Mouse (Mus musculus) midbrain, embryonic 15.5 days (tissue): ENCODE data around the gene Mif. TPM values are rescaled to one million over a fixed set of nuclear protein-coding genes. Genes with fewer than 3 reads are reported as not detected.

Experiments
- ATAC-seq: fragments of 200-750 bp; cut with Nextera tagmentation; replicated peaks from 2 replicates; pipeline ENCODE4 v1.8.0; 2017; ENCODE audit warnings: moderate TSS enrichment
- H3K27ac ChIP-seq: fragments of 300-500 bp; sonication (generic); 2 replicates; pipeline ENCODE4 v1.5.1; 2015; ENCODE audit warnings: mild to moderate bottlenecking, inconsistent platforms
- H3K27me3 ChIP-seq: fragments of 300-500 bp; sonication (generic); replicated peaks from 2 replicates; pipeline ENCODE4 v1.6.1; 2015; ENCODE audit warnings: inconsistent platforms
- H3K36me3 ChIP-seq: fragments of 300-500 bp; sonication (generic); replicated peaks from 2 replicates; pipeline ENCODE4 v1.6.1; 2015; ENCODE audit warnings: inconsistent platforms
- H3K4me1 ChIP-seq: fragments of 300-500 bp; sonication (generic); 2 replicates; pipeline ENCODE4 v1.6.1; 2015; ENCODE audit warnings: inconsistent platforms
- H3K4me2 ChIP-seq: fragments of 300-500 bp; sonication (generic); 2 replicates; pipeline ENCODE4 v1.6.1; 2015; ENCODE audit warnings: inconsistent platforms, mild to moderate bottlenecking, moderate library complexity
- H3K4me3 ChIP-seq: fragments of 300-500 bp; sonication (generic); 2 replicates; pipeline ENCODE4 v1.5.1; 2015; ENCODE audit warnings: mild to moderate bottlenecking, inconsistent platforms
- H3K9ac ChIP-seq: fragments of 300-500 bp; sonication (generic); 2 replicates; pipeline ENCODE4 v1.6.1; 2015; ENCODE audit warnings: mild to moderate bottlenecking, inconsistent platforms
- H3K9me3 ChIP-seq: fragments of 300-500 bp; sonication (generic); 2 replicates; pipeline ENCODE4 v1.6.1; 2016; ENCODE audit warnings: inconsistent platforms
- WGBS: fragments of 180-500 bp; shearing (Covaris S2); methylation state at CpG from one replicate; pipeline ENCODE4 v1.1.7; 2015; ENCODE audit warnings: mixed read lengths; 5-methylcytosine and 5-hydroxymethylcytosine counted together
- polyA plus RNA-seq: library from polyadenylated mRNA; unstranded; fragments of >200 nt; fragmentation: Nextera tagmentation; extraction: Ambion mirVana; gene quantifications from 2 replicates; pipeline ENCODE4 v1.2.1, GENCODE M21; 2015

Gene Mif
- polyA plus RNA-seq, 1 experiment from 2014 or later: 1,455 TPM

DNA sequence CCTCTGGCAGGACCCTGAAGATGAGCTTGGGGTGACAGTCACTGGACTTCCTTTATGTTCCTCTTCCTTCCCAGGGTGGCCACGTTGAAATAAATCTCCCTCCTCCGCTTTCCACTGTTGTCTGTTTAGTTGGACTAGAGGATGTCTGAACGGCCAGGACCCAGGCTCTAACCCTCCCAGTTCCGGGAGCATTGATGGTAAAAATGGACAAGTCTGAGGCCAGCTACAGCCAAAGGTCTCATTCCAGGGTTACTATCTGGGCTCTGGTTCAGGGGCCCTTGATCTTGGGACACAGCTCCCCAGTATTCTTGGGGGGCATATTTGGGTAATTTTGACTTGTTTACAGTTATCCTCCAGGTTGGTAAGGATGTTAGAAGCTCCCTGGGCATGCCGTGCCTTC is 1.5 kb upstream of the Mif start:
- WGBS: 42% methylated on average over 5 of the region's 5 CpGs

DNA sequence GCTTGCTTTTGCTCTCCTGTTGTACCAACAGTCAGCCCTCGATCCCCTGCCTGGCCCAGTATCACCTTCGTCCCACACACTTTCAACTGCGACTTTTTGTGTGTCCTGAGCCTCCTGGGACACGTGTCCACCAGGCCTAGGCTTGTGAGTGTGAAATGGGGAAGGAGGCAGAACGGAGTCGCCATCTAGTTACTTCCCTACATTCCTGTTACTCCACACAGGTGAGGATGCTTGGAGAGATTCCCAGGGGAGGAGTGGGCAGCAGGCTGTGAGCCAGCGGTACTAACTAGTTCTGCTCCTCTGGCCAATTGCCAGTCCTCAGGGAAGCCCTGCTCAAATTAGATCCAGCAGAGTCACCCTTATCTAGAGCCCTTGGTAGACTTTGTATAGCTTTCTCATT is 706 bp upstream of the Mif start:
- H3K27me3 ChIP-seq: no peaks in the 10 kb centered on the region
- peaks cover 31% of the 10 kb centered on the region for H3K4me1 ChIP-seq
- peak overlapping the region; percentile 97 for H3K27ac ChIP-seq
- H3K4me3 ChIP-seq: peak overlapping the region; percentile 89
- no peak overlapping the region for H3K9ac ChIP-seq
- no peak for ATAC-seq
- WGBS: 20% methylated on average over 7 of the region's 7 CpGs
- H3K36me3 ChIP-seq: no peaks in the 10 kb centered on the region
- H3K9me3 ChIP-seq: no peaks in the 10 kb centered on the region
- H3K4me2 ChIP-seq: peak overlapping the region; percentile 60

More for the DNA sequence above, 1.5 kb upstream of the Mif start:
- Histone ChIP-seq H3K4me1 (peaks cover 31% of the 10 kb centered on the region), H3K9ac (no peak overlapping the region), H3K9me3 (no peaks in the 10 kb centered on the region), H3K36me3 (no peaks in the 10 kb centered on the region), H3K4me2 (no peak overlapping the region), H3K4me3 (no peak overlapping the region), H3K27ac (no peak overlapping the region), H3K27me3 (no peaks in the 10 kb centered on the region)
- ATAC-seq: no peak

GRCm38 (mm10) chr10:75859107-75859746 is 813 bp downstream of the Mif start:
- Histone ChIP-seq H3K4me1 (peaks cover 31% of the 10 kb centered on the region), H3K9me3 (no peaks in the 10 kb centered on the region), H3K4me2 (peak overlapping the region; percentile 60), H3K4me3 (peak overlapping the region; percentile 89), H3K9ac (peak overlapping the region; percentile 84), H3K36me3 (no peaks in the 10 kb centered on the region), H3K27me3 (no peaks in the 10 kb centered on the region), H3K27ac (peak overlapping the region; percentile 97)
- WGBS: 2% methylated on average over 27 of the region's 27 CpGs
- peak; percentile 86 for ATAC-seq

DNA sequence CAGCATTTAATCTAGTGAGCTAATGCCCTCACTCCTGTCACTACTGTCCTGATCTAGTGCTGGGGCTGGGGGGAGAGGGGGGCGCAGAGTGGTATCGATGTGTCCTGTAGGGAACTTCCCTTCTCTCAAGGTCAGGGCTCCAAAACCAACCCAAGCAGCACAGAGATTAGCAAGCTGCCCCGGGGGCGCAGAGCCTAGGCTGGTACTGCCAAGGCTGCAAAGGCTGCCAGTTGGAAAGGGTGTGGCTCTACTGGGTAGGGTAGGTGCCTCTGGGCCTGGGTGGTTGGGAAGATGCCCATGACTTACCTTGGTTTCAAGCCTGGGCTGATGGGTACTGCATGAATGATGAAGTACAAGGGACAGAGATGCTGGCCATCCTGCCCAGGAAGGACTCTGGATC is 2.4 kb downstream of the Mif start:
- Histone ChIP-seq H3K36me3 (no peaks in the 10 kb centered on the region), H3K9me3 (no peaks in the 10 kb centered on the region), H3K4me1 (peaks cover 31% of the 10 kb centered on the region), H3K9ac (no peak overlapping the region), H3K4me3 (no peak overlapping the region), H3K27me3 (no peaks in the 10 kb centered on the region), H3K4me2 (no peak overlapping the region), H3K27ac (no peak overlapping the region)
- ATAC-seq: no peak
- 97% methylated on average over 4 of the region's 4 CpGs for WGBS

GRCm38 (mm10) chr10:75856976-75857375 is 3.1 kb downstream of the Mif start:
- Histone ChIP-seq H3K27me3 (no peaks in the 10 kb centered on the region), H3K4me1 (peaks cover 31% of the 10 kb centered on the region), H3K9ac (no peak overlapping the region), H3K4me3 (no peak overlapping the region), H3K9me3 (no peaks in the 10 kb centered on the region), H3K36me3 (no peaks in the 10 kb centered on the region), H3K4me2 (no peak overlapping the region), H3K27ac (no peak overlapping the region)
- WGBS: 88% methylated on average over 3 of the region's 3 CpGs
- no peak for ATAC-seq

DNA sequence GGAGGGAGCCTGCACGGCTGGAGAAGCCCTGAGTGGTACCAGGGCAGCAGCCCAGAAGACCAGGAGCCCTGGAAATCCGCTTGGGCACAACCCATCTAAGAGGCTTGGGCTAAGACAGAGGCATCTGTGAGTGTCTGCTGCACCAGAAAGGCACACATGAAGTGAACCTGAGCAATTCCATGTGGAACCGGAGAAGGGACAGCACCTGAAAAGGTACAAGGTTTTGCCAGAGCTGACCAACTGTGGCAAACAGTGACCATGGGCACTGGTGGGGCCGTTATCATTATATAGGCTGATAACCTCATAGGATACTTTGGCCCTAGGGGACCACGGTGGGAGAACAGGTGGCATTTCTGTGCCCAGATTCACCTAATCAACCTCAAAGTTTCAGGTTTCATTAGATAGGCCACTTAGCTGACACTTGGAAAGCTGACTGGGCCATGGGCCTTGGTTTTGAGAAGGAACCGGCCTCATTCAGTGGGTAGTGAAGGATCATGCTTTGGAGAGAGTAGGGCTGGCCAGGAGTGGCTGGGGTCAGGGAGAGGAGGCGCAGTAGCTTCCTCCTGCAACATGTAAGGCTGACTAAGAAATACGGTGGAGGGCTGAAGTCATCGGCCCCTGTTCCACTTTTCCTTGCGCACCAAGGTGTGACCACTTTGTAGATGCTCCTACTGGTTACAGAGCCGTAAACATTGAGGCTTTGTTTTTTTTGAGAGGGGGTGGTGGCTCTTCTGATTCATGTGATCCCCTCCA is 3.7 kb downstream of the Mif start:
- no peak for ATAC-seq
- H3K27me3 ChIP-seq: no peaks in the 10 kb centered on the region
- no peak overlapping the region for H3K9ac ChIP-seq
- no peaks in the 10 kb centered on the region for H3K36me3 ChIP-seq
- peaks cover 30% of the 10 kb centered on the region for H3K4me1 ChIP-seq
- no peak overlapping the region for H3K4me3 ChIP-seq
- WGBS: 86% methylated on average over 11 of the region's 11 CpGs
- no peaks in the 10 kb centered on the region for H3K9me3 ChIP-seq
- no peak overlapping the region for H3K27ac ChIP-seq
- H3K4me2 ChIP-seq: no peak overlapping the region

- no peaks in the 10 kb centered on the region for H3K9me3 ChIP-seq
- no peak for ATAC-seq
- no peak overlapping the region for H3K4me3 ChIP-seq
- H3K9ac ChIP-seq: no peak overlapping the region
- WGBS: 93% methylated on average over 15 of the region's 15 CpGs
- H3K27me3 ChIP-seq: no peaks in the 10 kb centered on the region
- H3K4me2 ChIP-seq: no peak overlapping the region
- H3K27ac ChIP-seq: no peak overlapping the region
- peaks cover 29% of the 10 kb centered on the region for H3K4me1 ChIP-seq
- no peaks in the 10 kb centered on the region for H3K36me3 ChIP-seq
Measured at GRCm38 (mm10) chr10:75855416-75855981, 4.5 kb downstream of the Mif start.

- H3K27ac ChIP-seq: no peak overlapping the region
- 86% methylated on average over 6 of the region's 6 CpGs for WGBS
- H3K4me2 ChIP-seq: no peak overlapping the region
- H3K4me3 ChIP-seq: no peak overlapping the region
- no peaks in the 10 kb centered on the region for H3K27me3 ChIP-seq
- H3K4me1 ChIP-seq: peaks cover 26% of the 10 kb centered on the region
- H3K9me3 ChIP-seq: no peaks in the 10 kb centered on the region
- H3K9ac ChIP-seq: no peak overlapping the region
- no peak for ATAC-seq
- H3K36me3 ChIP-seq: no peaks in the 10 kb centered on the region
Measured at GRCm38 (mm10) chr10:75854791-75855190, 5.2 kb downstream of the Mif start.

DNA sequence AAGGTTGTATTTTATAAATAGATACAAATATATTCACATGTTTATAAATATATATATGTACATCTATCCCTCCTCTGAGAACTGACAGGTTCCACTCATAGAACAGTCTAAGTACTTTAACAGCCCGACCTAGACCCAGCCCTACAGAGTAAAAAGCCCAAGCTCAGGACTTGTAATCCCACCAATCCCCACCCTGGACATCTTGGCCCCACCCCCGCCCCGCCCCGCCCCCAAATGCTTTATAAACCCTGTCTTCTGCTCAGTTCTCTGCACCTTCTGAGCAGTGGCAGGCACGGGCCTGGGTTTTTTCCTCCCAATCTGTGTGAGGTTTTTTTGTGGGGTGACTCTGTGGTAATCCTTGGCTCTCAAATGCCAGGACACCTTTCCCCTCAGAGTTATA is 5.9 kb downstream of the Mif start:
- H3K4me2 ChIP-seq: no peak overlapping the region
- 55% methylated on average over 5 of the region's 5 CpGs for WGBS
- H3K9me3 ChIP-seq: no peaks in the 10 kb centered on the region
- 0 out of 2 replicates have a peak, but pooled peaks have one; percentile 3 for ATAC-seq
- H3K36me3 ChIP-seq: no peaks in the 10 kb centered on the region
- H3K27ac ChIP-seq: no peak overlapping the region
- H3K4me3 ChIP-seq: no peak overlapping the region
- H3K4me1 ChIP-seq: peaks cover 26% of the 10 kb centered on the region
- H3K9ac ChIP-seq: no peak overlapping the region
- H3K27me3 ChIP-seq: no peaks in the 10 kb centered on the region

- no peak overlapping the region for H3K4me3 ChIP-seq
- H3K4me2 ChIP-seq: no peak overlapping the region
- H3K9ac ChIP-seq: no peak overlapping the region
- H3K4me1 ChIP-seq: peaks cover 20% of the 10 kb centered on the region
- no peaks in the 10 kb centered on the region for H3K27me3 ChIP-seq
- no peak overlapping the region for H3K27ac ChIP-seq
- ATAC-seq: peak; percentile 57
- no peaks in the 10 kb centered on the region for H3K36me3 ChIP-seq
- no peaks in the 10 kb centered on the region for H3K9me3 ChIP-seq
- WGBS: 21% methylated on average over 10 of the region's 10 CpGs
Measured at GRCm38 (mm10) chr10:75853452-75853851, 6.6 kb downstream of the Mif start.

DNA sequence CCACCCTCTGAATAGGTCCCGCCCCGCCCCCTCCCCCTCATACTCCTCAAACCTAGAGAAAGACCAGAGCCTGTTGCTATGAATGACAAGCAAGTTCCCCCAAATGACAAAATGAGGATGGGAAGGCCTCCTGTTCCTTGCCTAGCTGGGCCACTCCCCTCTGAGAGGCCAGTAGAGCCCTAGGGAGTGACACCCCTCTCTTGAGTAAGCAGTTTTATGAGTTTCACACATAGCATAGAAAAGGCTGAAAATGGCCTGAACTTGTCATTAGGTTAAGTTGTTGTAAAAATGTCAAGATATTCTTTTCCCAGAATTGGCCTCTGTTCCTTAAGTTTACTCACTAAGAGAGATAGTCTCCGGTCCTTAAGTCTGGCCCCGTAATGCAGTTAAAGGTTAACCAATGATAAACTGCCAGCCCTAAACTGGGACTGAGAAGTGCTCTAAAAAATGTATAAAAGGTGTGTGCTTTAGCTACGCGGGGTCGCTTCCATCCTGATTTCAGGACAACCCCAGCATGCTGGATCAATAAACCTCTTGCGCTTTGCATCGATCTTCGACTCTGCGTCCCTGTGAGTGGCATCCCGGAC is 7.4 kb downstream of the Mif start:
- no peak overlapping the region for H3K4me3 ChIP-seq
- no peak overlapping the region for H3K27ac ChIP-seq
- peaks cover 12% of the 10 kb centered on the region for H3K4me1 ChIP-seq
- H3K36me3 ChIP-seq: no peaks in the 10 kb centered on the region
- WGBS: 93% methylated on average over 12 of the region's 12 CpGs
- no peak for ATAC-seq
- no peak overlapping the region for H3K4me2 ChIP-seq
- no peak overlapping the region for H3K9ac ChIP-seq
- no peaks in the 10 kb centered on the region for H3K9me3 ChIP-seq
- H3K27me3 ChIP-seq: no peaks in the 10 kb centered on the region

DNA sequence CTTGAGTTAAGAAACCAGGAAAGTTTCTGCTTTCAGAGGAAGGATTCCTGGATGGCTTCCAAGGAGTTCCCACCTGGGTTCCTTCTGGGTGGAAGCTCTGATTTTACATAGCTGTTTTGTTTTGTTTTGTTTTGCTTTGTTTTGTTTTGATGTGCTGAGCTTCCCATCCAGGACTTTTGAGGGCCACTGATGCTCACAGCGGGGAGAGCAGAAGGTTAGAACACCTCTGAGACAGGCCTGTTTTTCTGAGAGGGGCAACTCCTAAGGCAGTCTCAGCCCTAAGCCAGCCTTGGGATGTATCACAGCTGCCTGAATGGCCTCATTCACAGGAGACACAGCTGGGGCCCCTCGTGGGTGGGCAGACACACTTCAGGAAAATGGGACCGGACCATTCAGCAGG is 8.4 kb downstream of the Mif start:
- no peaks in the 10 kb centered on the region for H3K36me3 ChIP-seq
- no peaks in the 10 kb centered on the region for H3K9me3 ChIP-seq
- no peak for ATAC-seq
- H3K27ac ChIP-seq: no peak overlapping the region
- no peak overlapping the region for H3K4me3 ChIP-seq
- no peak overlapping the region for H3K4me2 ChIP-seq
- no peak overlapping the region for H3K9ac ChIP-seq
- no peaks in the 10 kb centered on the region for H3K27me3 ChIP-seq
- 44% methylated on average over 3 of the region's 3 CpGs for WGBS
- peaks cover 11% of the 10 kb centered on the region for H3K4me1 ChIP-seq
